Mouse (Mus musculus) hindbrain, embryonic 14.5 days (tissue): ENCODE data around the gene Lsp1. TPM values are rescaled to one million over a fixed set of nuclear protein-coding genes. Genes with fewer than 3 reads are reported as not detected.

Source experiments
- ATAC-seq: fragments of 200-750 bp; cut with Nextera tagmentation; 2 replicates; pipeline ENCODE4 v1.8.0; 2017; ENCODE audit warnings: moderate number of reproducible peaks, mild to moderate bottlenecking, moderate TSS enrichment, moderate library complexity; ENCODE audit not compliant: low FRiP score
- DNase-seq: peaks from one replicate; pipeline ENCODE4 v3.0.0-alpha.2; 2015; ENCODE audit warnings: low spot score
- H3K27ac ChIP-seq: fragments of 300-500 bp; sonication (generic); 2 replicates; pipeline ENCODE4 v1.5.1; 2014; ENCODE audit warnings: mild to moderate bottlenecking, moderate library complexity
- H3K27me3 ChIP-seq: fragments of 300-500 bp; sonication (generic); 2 replicates; pipeline ENCODE4 v1.6.1; 2014; ENCODE audit warnings: mild to moderate bottlenecking, low read length, mixed read lengths; ENCODE audit not compliant: control insufficient read depth, insufficient read depth
- H3K36me3 ChIP-seq: fragments of 300-500 bp; sonication (generic); replicated peaks from 2 replicates; pipeline ENCODE4 v1.6.1; 2014; ENCODE audit not compliant: control insufficient read depth, insufficient read depth
- H3K4me1 ChIP-seq: fragments of 300-500 bp; sonication (generic); replicated peaks from 2 replicates; pipeline ENCODE4 v1.6.1; 2014; ENCODE audit warnings: antibody characterized with exemption, low read length, mixed read lengths; ENCODE audit not compliant: control insufficient read depth, insufficient read depth
- H3K4me2 ChIP-seq: fragments of 300-500 bp; sonication (generic); replicated peaks from 2 replicates; pipeline ENCODE4 v1.6.1; 2014; ENCODE audit warnings: mild to moderate bottlenecking, moderate library complexity
- H3K4me3 ChIP-seq: fragments of 300-500 bp; sonication (generic); replicated peaks from 2 replicates; pipeline ENCODE4 v1.5.1; 2014; ENCODE audit warnings: mild to moderate bottlenecking, low read length
- H3K9ac ChIP-seq: fragments of 300-500 bp; sonication (generic); 2 replicates; pipeline ENCODE4 v1.6.1; 2014
- H3K9me3 ChIP-seq: fragments of 300-500 bp; sonication (generic); 2 replicates; pipeline ENCODE4 v1.6.1; 2016; ENCODE audit warnings: low read length; ENCODE audit not compliant: control insufficient read depth
- WGBS: fragments of 180-500 bp; shearing (Covaris S2); extraction: QIAGEN DNeasy Blood & Tissue Kit; methylation state at CpG from one replicate; pipeline ENCODE4 v1.1.7; 2014; 5-methylcytosine and 5-hydroxymethylcytosine counted together
- polyA plus RNA-seq: library from polyadenylated mRNA; unstranded; fragments of >200 nt; fragmentation: Nextera tagmentation; extraction: Ambion mirVana; gene quantifications from 2 replicates; pipeline ENCODE4 v1.2.1, GENCODE M21; 2014

The Lsp1 gene
- polyA plus RNA-seq, 1 experiment from 2014 or later = 8.2 TPM

DNA sequence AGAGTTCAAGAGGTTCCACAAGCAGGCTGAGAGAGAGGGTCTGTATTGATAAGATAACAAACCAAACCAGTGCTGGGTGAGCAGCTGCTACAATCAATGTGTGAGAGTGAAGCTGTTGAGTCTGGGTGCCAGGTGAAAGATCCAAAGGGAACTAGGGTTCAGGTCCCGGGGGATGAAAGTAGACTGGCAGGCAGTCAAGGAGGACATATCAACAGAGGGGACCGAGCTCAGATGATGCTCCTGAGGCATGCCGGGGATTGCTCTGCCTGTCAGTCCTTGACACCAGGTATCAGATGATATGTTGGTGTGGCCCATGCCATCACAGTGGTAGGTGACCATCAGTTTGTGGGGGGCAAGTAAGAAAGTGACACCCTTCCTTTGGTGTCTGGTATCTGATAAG lies 3.8 kb upstream of the Lsp1 start:
- DNase-seq (no peak), ATAC-seq (no peak)
- H3K36me3 ChIP-seq = no peaks in the 10 kb centered on the region
- no peak overlapping the region for H3K9ac ChIP-seq
- H3K9me3 ChIP-seq = no peaks in the 10 kb centered on the region
- H3K4me3 ChIP-seq = no peak overlapping the region
- H3K27me3 ChIP-seq = no peaks in the 10 kb centered on the region
- no peak overlapping the region for H3K4me2 ChIP-seq
- H3K27ac ChIP-seq = peak overlapping the region; percentile 38
- H3K4me1 ChIP-seq = no peaks in the 10 kb centered on the region; the same call in 1 of the 2 replicates
- 62% methylated on average over 3 of the region's 3 CpGs for WGBS

DNA sequence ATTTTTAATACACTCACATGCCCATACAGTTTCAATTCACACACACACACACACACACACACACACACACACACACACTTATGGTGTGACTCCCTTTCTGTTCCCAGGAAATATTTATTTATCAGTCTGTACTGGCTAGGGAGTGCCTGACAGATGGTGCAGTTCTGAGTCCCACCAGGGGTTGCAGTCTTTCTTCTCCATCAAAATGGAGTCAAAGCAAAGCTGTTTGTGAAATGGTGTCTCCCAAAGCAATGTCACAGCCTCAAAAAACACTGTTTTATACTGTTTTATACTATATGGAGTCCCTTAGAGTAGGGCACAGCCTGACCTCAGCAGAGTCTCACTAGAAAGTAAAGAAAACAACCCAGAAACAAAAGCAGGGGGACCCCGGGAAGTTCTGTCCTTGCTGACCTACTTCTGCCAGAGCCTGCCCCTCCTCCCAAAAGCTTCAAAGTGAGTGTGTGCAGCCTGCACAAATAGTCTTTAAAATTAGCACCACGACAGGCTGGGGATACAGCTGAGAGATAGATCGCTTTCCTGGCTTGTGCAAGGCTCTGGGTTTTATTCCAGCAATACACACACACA lies 3.3 kb upstream of the Lsp1 start:
- 23% methylated on average over 3 of the region's 3 CpGs for WGBS
- H3K27ac ChIP-seq = peak overlapping the region; percentile 38
- H3K9me3 ChIP-seq = no peaks in the 10 kb centered on the region
- H3K9ac ChIP-seq = no peak overlapping the region
- no peaks in the 10 kb centered on the region for H3K27me3 ChIP-seq
- peak; percentile 59; the same call in 1 of the 2 replicates for ATAC-seq
- H3K4me1 ChIP-seq = no peaks in the 10 kb centered on the region; the same call in 1 of the 2 replicates
- no peaks in the 10 kb centered on the region for H3K36me3 ChIP-seq
- DNase-seq = peak; percentile 59
- H3K4me2 ChIP-seq = no peak overlapping the region
- no peak overlapping the region for H3K4me3 ChIP-seq

DNA sequence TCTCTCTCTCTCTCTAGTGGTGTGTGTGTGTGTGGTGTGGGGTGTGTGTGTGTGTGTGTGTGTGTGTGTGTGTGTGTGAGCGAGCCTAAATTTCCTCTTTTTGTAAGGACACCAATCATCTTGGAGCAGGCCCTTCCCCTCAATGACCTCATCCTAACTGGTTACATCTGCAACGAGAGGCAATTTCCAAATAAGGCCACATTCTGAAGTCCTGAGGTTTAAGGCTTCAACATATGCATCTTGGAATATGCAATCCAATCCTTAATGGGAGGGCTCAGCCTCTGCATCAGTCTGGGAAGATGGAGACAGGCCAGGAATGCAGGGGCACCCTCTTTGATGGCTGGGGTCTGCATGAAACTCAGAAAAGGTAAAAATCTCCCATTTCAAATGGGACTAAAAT lies 2.6 kb upstream of the Lsp1 start:
- Histone ChIP-seq H3K4me2 (no peak overlapping the region), H3K4me3 (no peak overlapping the region), H3K27ac (peak overlapping the region; percentile 38; the same call in 1 of the 2 replicates), H3K27me3 (no peaks in the 10 kb centered on the region), H3K9me3 (no peaks in the 10 kb centered on the region), H3K9ac (no peak overlapping the region), H3K36me3 (no peaks in the 10 kb centered on the region), H3K4me1 (no peaks in the 10 kb centered on the region; the same call in 1 of the 2 replicates)
- no peak for ATAC-seq
- DNase-seq = no peak
- WGBS = 62% methylated on average over 2 of the region's 2 CpGs

DNA sequence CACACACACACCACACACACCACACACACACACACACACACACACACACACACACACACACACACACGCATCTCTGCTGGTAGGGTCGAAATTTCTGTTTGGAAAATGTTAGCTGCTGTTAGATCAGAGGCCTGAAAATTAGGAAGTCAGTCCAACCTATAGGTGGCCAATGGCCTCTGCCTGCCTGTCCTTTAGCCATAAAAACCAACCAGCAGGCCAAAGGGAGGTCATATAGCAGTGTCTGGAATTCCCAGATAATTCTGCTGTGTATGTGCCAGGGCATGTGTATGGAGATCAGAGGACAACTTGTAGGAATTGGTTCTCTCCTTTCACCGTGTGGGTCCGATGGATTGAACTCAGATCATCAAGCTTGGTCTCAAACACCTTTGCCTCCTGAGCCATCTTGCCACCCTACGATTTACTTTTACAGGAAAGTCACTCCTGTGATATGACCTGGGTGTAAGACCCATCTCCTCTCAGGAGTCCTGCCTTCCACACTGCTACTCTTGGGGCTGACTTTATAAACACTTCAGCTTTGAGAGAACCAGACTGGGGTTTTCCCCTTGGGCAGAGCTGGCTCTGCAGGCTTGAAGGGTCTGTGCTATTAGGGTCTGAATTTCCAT lies 1.8 kb upstream of the Lsp1 start:
- Histone ChIP-seq H3K27me3 (no peaks in the 10 kb centered on the region), H3K4me3 (no peak overlapping the region), H3K4me1 (no peaks in the 10 kb centered on the region; the same call in 1 of the 2 replicates), H3K9ac (no peak overlapping the region), H3K27ac (no peak overlapping the region), H3K4me2 (no peak overlapping the region), H3K9me3 (no peaks in the 10 kb centered on the region), H3K36me3 (no peaks in the 10 kb centered on the region)
- no peak for ATAC-seq
- 94% methylated on average over 5 of the region's 5 CpGs for WGBS
- DNase-seq = no peak

DNA sequence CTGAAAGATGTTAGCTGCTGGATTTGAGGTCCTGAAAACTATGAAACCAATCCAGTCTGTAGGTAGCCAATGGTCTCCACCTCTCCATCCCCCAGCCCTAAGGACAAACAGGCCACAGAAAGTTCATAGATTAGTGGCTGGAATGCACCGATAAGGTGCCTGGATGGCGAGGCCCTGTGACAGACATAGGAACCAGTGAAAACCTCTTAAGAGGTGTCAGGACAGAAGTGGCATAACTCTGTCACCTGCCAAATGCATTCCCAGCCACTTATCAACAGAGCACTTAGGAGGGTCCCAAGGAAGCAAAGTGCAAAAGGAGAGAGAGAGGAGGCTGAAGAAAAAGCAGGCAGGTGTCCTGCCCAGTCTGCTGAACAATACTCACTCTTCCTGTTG lies 1.3 kb upstream of the Lsp1 start:
- Histone ChIP-seq H3K36me3 (no peaks in the 10 kb centered on the region), H3K4me1 (no peaks in the 10 kb centered on the region; the same call in 1 of the 2 replicates), H3K4me3 (no peak overlapping the region), H3K27ac (no peak overlapping the region), H3K9me3 (no peaks in the 10 kb centered on the region), H3K4me2 (no peak overlapping the region), H3K27me3 (no peaks in the 10 kb centered on the region), H3K9ac (no peak overlapping the region)
- ATAC-seq (no peak), DNase-seq (no peak)
- 92% methylated on average over 2 of the region's 2 CpGs for WGBS

DNA sequence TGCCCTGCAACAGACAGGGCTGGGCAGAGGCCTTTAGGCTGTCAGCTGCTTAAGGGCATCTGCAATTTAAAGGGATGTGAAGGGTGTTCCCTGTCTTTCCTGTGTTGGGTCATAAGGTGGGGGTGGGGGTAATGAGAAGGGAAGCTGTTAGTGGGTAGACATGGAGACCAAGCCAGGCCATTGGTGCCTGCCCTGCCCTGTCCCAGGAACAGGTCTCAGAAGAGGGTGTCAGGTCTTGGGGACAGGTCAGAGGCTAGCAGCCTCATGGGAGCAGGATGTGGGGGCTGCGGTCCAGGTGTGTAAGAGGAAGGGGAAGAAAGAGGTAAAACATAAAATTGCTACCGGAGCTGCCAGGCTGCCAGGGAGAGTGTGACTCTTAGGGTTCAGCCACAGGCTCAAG lies 837 bp downstream of the Lsp1 start:
- Histone ChIP-seq H3K4me3 (no peak overlapping the region), H3K27ac (no peak overlapping the region), H3K4me2 (no peak overlapping the region), H3K4me1 (no peaks in the 10 kb centered on the region; the same call in 1 of the 2 replicates), H3K9me3 (no peaks in the 10 kb centered on the region), H3K36me3 (no peaks in the 10 kb centered on the region), H3K27me3 (no peaks in the 10 kb centered on the region), H3K9ac (no peak overlapping the region)
- 84% methylated on average over 2 of the region's 2 CpGs for WGBS
- ATAC-seq = no peak
- no peak for DNase-seq

DNA sequence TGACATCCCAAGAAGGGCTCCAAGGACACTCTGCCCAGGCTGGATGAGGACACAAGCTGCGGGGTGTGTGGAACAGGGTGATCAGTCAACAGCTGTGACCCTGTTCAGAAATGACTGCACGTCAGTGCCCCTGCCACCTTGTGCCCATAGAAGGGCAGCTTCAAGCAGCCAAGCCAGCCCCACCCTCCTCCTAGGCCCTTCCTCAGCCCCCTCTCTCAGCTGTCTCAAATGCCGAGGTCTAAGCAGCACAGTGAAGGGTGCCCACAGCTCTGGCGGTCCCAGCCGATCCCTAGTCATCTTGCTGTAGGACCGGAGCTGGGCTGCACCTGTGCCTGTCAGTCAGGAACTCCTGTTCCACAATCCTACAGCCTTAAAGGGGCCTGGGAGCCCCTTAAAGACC lies 1.6 kb downstream of the Lsp1 start:
- no peak overlapping the region for H3K9ac ChIP-seq
- no peaks in the 10 kb centered on the region for H3K4me1 ChIP-seq
- H3K4me2 ChIP-seq = no peak overlapping the region
- ATAC-seq (no peak), DNase-seq (no peak)
- H3K9me3 ChIP-seq = no peaks in the 10 kb centered on the region
- no peaks in the 10 kb centered on the region for H3K36me3 ChIP-seq
- no peak overlapping the region for H3K4me3 ChIP-seq
- H3K27me3 ChIP-seq = no peaks in the 10 kb centered on the region
- WGBS = 89% methylated on average over 6 of the region's 6 CpGs
- H3K27ac ChIP-seq = no peak overlapping the region

DNA sequence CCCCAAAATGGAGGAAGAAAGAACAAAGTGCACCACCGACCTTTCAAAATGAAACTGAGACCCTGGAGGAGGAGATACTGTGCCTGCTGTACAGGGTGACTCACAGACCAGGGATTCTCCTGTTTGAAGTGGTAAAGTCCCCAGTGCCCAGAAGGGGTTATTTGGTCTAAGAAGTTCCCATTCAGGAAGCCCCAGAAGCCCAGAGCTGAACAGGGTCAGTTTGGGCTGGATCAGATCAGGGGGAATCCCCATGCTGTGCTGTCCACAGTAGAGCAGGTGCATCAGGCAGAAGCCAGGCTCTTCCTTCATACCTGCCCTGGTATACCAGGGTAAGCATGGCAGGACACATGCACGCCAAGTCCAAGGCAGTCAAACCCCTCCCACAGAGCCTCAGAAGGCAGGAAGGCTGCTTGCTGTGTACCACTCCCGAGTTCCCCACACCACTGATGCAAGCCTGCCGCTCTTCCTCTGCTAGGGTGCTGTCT lies 2.0 kb downstream of the Lsp1 start:
- no peak for ATAC-seq
- Histone ChIP-seq H3K4me3 (no peak overlapping the region), H3K9ac (no peak overlapping the region)

DNA sequence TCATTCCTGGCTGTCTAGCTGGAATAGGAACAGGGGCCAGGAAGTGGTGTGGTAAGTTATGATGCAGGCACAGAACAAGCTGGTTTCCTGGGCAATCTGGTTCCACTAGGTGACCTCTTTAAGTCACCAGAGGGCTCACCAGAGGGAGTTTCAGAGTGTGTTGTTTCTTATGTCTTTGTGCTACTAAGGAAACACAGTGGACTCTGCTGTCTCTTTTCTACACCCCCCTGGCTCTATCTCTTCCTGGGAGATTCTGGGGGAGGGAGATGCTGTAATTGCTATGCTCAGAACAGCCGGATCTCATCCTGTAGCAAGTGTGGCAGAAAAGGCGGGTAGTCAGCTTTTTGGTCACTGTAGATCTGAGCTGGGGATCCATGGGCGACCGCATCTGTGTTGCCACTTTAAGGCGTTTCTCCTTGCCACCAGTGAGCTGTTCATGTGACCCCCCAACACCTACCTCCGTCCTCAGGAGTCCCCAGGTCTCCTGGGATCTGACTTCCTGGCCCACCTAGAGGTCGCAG lies 9.6 kb downstream of the Lsp1 start:
- H3K9ac ChIP-seq = no peak overlapping the region
- peaks cover 11% of the 10 kb centered on the region for H3K4me1 ChIP-seq
- H3K4me2 ChIP-seq = no peak overlapping the region
- no peak overlapping the region for H3K4me3 ChIP-seq
- H3K27ac ChIP-seq = no peak overlapping the region
- H3K9me3 ChIP-seq = no peaks in the 10 kb centered on the region
- ATAC-seq (no peak), DNase-seq (no peak)
- H3K36me3 ChIP-seq = no peaks in the 10 kb centered on the region
- no peaks in the 10 kb centered on the region for H3K27me3 ChIP-seq
- WGBS = 84% methylated on average over 7 of the region's 7 CpGs

More for the DNA sequence above, 2.0 kb downstream of the Lsp1 start:
- no peaks in the 10 kb centered on the region for H3K27me3 ChIP-seq
- no peaks in the 10 kb centered on the region for H3K4me1 ChIP-seq
- DNase-seq = no peak
- no peaks in the 10 kb centered on the region for H3K36me3 ChIP-seq
- no peaks in the 10 kb centered on the region for H3K9me3 ChIP-seq
- H3K4me2 ChIP-seq = no peak overlapping the region
- H3K27ac ChIP-seq = no peak overlapping the region
- WGBS = 74% methylated on average over 4 of the region's 4 CpGs
